Mouse (Mus musculus): ENCODE data around the gene Gm17584.
"Not testable (repeated sequence)": the region's sequence is repeated elsewhere in the genome, so short reads cannot be mapped to it uniquely, and the experiment has no call there.

Gene Gm17584

GRCm38 (mm10) chrX:124500263-124500662 lies at the start of gene Gm17584:
Gene Gm17584 (plus strand): TSS chrX:124500563.
- CTCF ChIA-PET = not testable (repeated sequence)

Measured in spleen, embryonic (tissue).